Mouse (Mus musculus): ENCODE data around the gene Abhd2. TPM values are rescaled to one million over a fixed set of nuclear protein-coding genes. Genes with fewer than 3 reads are reported as not detected.
A peak's percentile ranks its signal among the peaks of the same experiment; 100 is the strongest.

The Abhd2 gene
- total RNA-seq (2021): 10 to 100 TPM; 40.3 to 45.0 TPM
- long read RNA-seq, experiment 1, full-length matches to known transcripts: 3 of 6 reads
- long read RNA-seq, experiment 1, partial matches to known transcripts: 1 of 6 reads
- long read RNA-seq, experiment 1, other reads (novel, unspliced or antisense): 2 of 6 reads
- long read RNA-seq, experiment 2, full-length matches to known transcripts: 1 of 7 reads
- long read RNA-seq, experiment 2, partial matches to known transcripts: 0 of 7 reads
- long read RNA-seq, experiment 2, other reads (novel, unspliced or antisense): 6 of 7 reads

DNA sequence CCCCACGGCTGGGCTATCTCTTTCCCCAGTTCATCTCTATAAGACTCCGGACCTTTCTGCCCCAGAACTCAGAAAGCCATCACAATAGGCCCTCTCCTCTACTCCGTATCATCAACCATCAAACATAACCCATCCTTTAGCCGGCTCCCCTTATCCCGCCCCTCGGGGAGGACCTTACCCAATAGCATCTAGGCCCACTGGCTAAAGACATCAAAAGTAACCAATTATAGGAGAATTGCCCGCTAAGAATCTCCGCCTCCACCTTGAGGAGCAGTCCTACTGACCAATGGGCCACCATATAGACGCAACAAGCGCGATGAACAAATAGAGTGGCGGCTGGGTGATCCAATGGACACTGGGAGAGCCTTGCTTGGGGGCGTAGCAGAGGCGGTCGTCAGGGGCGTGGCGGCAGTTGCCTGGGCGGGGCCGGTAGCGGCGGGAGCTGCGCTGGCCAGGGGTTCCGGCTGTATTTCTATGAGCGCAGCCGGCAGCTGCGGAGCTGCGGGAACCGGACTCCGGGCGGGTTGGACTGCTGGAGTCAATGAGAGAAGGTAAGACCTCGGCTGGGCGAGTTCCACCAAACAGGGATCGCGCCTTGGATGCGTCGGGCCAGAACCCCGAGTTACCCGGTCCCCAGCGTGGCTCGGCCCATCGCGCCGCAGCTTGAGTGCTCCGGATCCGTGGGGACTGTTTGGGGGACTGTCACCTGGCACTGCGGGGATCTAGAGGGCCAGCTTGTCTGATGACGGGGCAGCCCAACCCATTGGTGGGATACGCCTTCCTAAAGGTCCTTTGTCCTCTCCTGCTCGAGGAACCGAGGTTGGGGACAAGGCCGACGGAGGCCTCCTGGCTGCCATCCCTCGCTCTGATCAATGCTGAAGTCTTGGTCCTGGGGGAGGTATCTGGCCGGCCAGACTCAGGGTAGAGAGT lies at the start of gene Abhd2:
Abhd2 (plus strand) TSS at position 411 of the 930 bp plus-strand sequence.
- DNase-seq: peak; percentile 100
- intact Hi-C loops (cut with DNase I): loop anchor here (10.0 kb wide), 1 partner anchor 192 kb away; the partner anchor contains the start of gene Polg

GRCm38 (mm10) chr7:79225477-79225876 lies 47.5 kb upstream of the Abhd2 start:
- no peak for DNase-seq
- intact Hi-C loops (cut with DNase I): loop anchor here (5.0 kb wide), 1 partner anchor 303 kb away; no protein-coding TSS in a partner anchor

GRCm38 (mm10) chr7:79226172-79226571 lies 46.8 kb upstream of the Abhd2 start:
- no peak for DNase-seq
- intact Hi-C loops (cut with DNase I): loop anchor here (5.0 kb wide), 1 partner anchor 304 kb away; no protein-coding TSS in a partner anchor

DNA sequence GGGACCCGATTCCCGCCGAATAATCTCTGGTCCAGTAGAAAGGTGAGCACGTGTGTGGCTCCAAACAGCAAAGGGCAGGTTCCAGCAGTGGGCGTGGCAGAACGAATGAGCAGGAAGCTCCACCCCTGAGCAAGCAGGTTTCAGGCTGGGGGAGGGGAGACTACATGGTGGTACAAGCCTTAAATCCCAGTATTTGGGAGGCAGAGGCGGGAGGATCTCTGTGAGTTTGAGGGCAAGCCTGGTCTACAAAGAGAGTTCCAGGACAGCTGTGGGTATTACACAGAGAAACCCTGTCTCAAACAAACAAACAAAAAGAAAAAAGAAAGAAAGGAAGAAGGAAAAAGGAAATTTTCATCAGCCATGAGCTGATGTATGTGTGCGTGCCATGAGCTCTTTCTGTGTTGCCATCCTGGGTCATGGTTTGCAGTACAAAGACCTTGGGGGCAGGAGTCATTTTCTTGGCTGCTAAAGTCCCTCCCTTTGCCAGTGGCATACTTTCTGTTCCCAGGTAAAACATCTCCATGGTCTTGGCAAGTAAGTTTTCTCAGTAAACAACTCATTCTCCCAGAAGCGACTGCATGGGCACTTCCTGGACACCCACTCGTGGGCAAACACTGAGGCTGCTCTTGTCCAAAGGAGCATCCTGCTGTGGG lies 46.0 kb upstream of the Abhd2 start:
- intact Hi-C loops (cut with DNase I): loop anchor here (5.0 kb wide), 1 partner anchor 305 kb away; no protein-coding TSS in a partner anchor
- DNase-seq: no peak

DNA sequence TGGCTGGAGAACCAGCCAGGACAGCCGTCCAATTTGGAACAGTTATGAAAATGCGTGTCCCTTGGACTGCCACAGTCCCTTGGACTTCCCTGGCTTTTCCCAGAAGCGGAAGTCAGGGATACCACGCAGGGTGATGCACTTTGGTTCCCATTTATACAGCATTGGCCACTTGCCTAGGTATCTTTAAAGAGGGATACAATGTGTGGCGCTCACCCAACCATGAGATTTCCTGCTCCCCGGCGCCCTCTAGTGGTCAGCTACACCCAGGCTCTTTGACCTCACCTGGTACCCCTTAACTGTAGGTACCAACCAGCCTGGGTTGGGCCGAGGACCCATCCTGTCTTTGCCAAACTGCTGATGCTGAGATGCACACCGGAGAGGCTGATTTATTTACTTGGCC lies 44.5 kb upstream of the Abhd2 start:
- DNase-seq: peak; percentile 87 to 93
- intact Hi-C loops (cut with DNase I): loop anchor here (1.0 to 5.0 kb wide), 2 partner anchors 87 to 306 kb away; no protein-coding TSS in a partner anchor

GRCm38 (mm10) chr7:79231577-79231976 lies 41.4 kb upstream of the Abhd2 start:
- intact Hi-C loops (cut with DNase I): no loop called here
- DNase-seq: no peak

DNA sequence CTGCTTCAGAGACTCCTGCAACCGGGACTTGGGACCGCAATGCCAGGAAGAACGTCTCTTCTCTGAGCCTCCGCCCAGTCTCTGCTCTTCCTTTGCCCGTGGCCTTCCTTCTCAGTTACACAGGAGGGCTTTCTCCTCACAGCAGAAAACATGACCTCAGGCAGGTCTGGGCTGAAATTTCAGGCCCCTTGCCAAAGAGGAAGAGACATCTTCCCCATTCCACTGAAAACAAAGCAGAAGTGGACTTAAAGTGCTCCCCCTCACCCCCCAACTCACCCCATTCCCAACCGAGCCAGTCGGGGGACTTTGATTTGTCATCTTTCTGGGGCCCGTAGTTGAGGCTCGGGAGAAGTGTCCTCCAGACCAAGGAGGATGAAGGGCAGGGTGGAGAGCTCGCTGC lies 41.0 kb upstream of the Abhd2 start:
- intact Hi-C loops (cut with DNase I): no loop called here
- no peak for DNase-seq

DNA sequence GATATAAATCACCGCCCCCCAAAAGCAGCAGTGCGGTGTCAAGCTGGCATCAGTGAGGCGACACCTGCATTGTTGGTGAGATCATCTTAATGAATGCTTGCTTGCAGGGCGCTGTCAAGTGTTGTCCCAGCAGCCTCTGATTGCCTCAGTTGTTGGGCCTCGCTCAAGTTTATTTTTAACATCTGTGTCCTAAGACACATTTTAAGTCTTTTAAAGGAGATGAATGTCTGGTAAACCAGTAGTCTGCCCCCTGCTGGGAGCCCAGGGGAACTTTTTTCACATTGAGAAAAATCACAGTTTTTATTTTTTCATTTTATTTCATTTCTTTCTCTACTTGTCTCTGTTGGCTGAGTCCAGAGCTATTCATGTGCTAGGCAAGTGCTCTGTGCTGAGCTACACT lies 34.3 kb upstream of the Abhd2 start:
- peak; percentile 48 to 49 for DNase-seq
- intact Hi-C loops (cut with DNase I): loop anchor here (5.0 kb wide), 1 partner anchor 311 kb away; no protein-coding TSS in a partner anchor

DNA sequence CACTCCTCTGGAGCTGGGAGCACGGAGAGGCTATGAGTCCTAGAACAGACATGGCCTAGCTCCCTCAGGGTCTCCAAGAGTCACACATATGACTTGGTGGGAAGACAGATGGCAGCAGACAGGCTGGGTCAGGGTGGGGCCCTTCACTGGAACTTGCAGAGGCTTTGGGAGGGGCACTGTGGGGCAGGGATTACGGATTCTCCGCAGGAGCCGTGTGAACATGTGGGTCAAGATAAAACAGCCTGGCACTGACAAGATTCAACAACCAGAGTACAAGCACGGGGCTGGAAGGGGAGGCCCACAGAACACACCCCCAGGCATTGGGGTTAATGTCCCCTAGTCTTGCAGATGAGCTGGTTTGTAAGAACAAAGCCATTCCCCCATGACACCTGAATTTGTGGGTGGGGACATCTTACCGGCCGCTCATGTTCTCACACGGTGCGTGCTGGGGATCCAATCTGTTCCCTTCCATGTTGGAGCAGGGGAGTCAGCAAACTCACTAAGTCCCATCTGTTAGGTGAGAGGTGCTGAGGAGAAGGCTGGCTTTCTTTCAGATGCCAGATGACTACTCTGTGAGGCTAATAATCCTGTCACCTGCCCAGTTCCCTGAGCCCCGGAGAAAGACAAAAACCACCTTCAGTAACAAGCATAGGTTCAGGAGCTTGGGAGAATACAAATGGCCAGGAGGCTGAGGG lies 30.9 kb upstream of the Abhd2 start:
- DNase-seq: no peak
- intact Hi-C loops (cut with DNase I): no loop called here

GRCm38 (mm10) chr7:79243236-79243635 lies 29.8 kb upstream of the Abhd2 start:
- DNase-seq: no peak
- intact Hi-C loops (cut with DNase I): no loop called here

- peak; percentile 81 to 87 for DNase-seq
- intact Hi-C loops (cut with DNase I): loop anchor here (1.0 kb wide), 1 partner anchor 103 kb away; no protein-coding TSS in a partner anchor
These were observed 26.8 kb upstream of the Abhd2 start for GRCm38 (mm10) chr7:79246039-79246670.

DNA sequence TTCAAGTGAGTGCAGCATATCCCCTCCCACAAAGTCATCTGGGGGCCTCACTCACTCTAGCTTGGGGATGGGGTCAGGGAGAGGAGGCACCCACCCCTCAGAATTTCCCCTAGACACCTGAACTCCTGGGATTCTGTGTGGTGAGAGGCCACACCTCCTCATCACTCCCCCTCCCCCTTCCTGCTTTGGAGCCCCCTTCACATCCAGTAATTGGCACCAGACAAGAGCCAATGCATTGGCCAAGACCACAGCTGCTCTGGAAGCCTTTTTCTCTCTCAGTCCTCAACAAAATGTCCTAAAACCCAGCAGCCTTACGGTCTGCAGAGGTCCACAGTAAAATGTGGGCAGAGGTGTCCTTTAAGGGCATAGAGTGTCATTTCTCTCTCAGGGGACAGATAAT lies 25.6 kb upstream of the Abhd2 start:
- DNase-seq: peak in 1 of 2 experiments; percentile 37
- intact Hi-C loops (cut with DNase I): no loop called here

DNA sequence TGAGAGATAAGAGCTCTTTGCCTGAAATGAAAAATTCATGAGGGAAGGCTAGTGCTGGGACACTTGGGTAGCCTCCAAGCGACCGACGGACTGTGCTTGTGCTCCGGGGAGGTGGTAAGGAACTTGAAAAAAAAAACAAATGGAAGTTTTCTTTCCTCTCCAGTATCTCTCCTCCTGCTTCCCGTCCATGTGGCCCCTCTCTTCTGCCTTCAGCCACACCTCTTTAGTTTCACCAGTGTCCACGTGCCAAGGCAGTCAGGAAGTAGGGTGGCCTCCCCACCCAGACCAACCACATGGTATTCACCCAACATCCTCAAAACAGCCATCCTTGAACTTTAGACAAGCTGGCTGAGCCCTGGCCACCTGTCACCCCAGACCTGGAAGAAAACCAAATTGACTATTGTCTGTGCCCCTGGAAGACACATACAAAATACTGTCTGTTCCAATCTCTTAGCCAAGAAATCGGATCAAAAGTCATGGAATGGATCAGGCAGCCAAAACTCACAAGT lies 25.1 kb upstream of the Abhd2 start:
- intact Hi-C loops (cut with DNase I): no loop called here
- DNase-seq: peak; percentile 51 to 56

GRCm38 (mm10) chr7:79249581-79249980 lies 23.4 kb upstream of the Abhd2 start:
- no peak for DNase-seq
- intact Hi-C loops (cut with DNase I): no loop called here

DNA sequence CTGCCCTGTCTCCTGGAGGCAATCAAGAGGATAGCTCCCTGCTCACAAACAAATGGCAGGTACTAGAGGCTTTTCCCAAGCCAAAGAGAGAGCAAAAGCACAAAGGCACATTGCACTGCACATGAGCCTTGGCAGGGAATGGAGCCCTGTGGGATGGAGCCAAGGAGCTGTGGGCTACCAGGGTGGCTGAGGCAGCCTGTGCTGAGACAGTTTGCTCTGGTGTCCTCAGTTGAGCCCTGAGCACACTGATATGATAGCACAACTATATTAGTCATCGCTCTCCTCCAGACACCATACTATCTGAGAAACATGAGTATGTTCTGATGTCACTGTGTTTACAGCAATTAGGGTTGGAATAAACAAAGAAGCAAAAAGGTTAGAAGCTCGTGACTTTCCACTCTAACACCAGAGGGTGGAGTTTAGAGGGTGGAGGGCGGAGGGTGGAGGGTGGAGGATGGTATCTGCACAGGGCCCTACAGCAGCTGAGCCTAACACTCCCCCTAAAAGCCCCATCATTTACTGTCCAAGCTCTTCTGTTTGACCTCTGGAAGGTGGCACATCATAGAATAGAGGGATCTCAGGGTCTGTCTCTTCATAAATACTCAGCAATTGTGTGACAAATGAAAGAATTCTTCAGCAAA lies 18.6 kb upstream of the Abhd2 start:
- intact Hi-C loops (cut with DNase I): no loop called here
- DNase-seq: peak; percentile 65 to 77

DNA sequence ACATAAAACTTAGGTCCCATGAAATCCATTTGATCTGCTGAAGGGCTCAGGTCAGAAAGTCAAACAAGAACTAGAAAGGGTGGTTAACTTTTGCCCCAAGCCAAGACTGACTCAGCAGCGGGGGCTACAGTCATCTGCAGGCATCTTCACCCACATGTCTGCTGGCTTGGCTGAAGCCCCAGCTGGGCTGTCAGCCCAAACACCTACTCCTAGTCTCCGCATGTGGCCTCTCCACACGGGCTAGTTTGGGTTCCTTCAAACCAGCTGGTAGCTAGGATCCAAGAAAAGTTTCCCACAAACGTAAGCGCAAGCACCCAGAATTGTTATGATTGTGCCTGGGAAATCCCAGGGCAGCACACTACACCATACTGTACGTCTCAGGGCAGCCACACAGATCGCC lies 17.6 kb upstream of the Abhd2 start:
- peak; percentile 30 to 49 for DNase-seq
- intact Hi-C loops (cut with DNase I): no loop called here

DNA sequence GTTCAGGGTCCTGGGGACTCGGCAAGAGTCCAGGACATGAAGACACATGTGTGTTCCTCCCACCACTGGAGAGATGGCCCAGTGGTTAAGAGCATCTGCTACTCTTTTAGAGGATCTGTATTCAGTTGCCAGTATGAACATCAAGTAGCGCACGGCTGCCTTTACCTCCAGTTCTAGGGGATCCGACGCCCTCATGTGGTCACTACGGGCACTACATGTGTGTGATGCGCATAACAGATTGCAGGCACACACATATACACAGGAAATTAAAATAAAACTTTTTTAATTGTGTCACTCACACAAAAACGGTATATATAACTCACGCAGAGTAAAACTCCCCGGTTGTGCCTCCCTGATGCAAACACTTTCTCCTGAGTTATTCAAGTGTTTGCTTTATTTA lies 17.2 kb upstream of the Abhd2 start:
- intact Hi-C loops (cut with DNase I): no loop called here
- no peak for DNase-seq

- intact Hi-C loops (cut with DNase I): no loop called here
- no peak for DNase-seq
These were observed 16.3 kb upstream of the Abhd2 start for GRCm38 (mm10) chr7:79256716-79257115.

All from heart, postnatal 14 days (tissue).